Mouse (Mus musculus): ENCODE measurements around the gene Gm37240. TPM values are rescaled to one million over a fixed set of nuclear protein-coding genes. Genes with fewer than 3 reads are reported as not detected.

The Gm37240 gene
- polyA plus RNA-seq, 1 experiment = 1.0 TPM

DNA sequence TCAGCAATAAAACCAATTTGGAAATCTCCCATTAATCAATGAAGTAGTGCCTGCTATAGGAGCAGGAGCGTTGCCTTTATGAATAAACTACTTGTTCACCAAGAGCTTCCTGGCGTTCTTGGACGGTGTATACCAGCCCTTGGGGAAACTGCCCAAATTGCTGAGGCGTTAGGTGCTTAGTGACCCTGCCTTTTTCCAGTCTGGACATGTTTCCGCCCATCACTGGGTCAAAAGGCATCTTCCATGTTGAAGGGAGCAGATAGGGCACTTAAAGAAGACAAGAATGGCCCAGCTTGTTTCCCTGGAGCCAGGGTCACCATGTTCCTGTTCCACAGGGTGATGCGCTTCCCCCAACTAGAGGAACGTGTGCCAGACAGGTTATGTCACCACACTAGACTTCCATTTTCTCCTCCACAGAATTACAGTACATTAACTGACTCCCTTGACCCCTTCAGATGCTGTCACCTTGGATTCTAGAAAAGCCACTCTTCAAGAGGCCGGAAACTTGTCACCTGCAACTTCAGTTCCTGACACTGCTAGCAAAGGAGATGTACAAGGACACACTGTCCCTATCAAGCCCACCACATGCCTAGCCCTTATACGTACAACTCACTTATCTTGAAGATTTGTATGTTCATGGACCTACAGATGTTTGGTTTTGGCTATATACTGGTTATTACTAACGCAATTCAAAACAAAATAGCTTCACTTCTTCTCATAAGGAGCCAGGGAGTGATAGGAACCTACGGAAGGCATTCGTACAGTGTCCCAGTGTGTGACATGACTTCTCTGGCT lies 1412.1 kb downstream of the Gm37240 start:
- Histone ChIP-seq H3K4me3 (replicated peaks; ENCODE audit: control insufficient read depth, low read depth, low read length) (no peak overlapping the region), H3K4me1 (ENCODE audit: control insufficient read depth, insufficient read depth, low read length) (peaks cover 2% of the 10 kb centered on the region), H3K27ac (ENCODE audit: control insufficient read depth, insufficient read depth, low read depth, low read length, poor library complexity) (no peak overlapping the region)
- TF ChIP-seq POLR2A (IDR thresholded peaks at IDR 0.05; ENCODE audit: borderline replicate concordance, control insufficient read depth, low read depth, low read length) = no peak
- TF ChIP-seq CTCF (IDR thresholded peaks at IDR 0.05; ENCODE audit: control insufficient read depth, insufficient read depth, low read length) = no peak
- WGBS = 81% methylated on average over 12 of the region's 12 CpGs

GRCm38 (mm10) chr3:84474398-84474797 lies 1412.9 kb downstream of the Gm37240 start:
- Histone ChIP-seq H3K27ac (ENCODE audit: control insufficient read depth, insufficient read depth, low read depth, low read length, poor library complexity) (no peak overlapping the region), H3K4me1 (ENCODE audit: control insufficient read depth, insufficient read depth, low read length) (peaks cover 4% of the 10 kb centered on the region), H3K4me3 (replicated peaks; ENCODE audit: control insufficient read depth, low read depth, low read length) (no peak overlapping the region)
- no peak for TF ChIP-seq CTCF (IDR thresholded peaks at IDR 0.05; ENCODE audit: control insufficient read depth, insufficient read depth, low read length)
- no peak for TF ChIP-seq POLR2A (IDR thresholded peaks at IDR 0.05; ENCODE audit: borderline replicate concordance, control insufficient read depth, low read depth, low read length)
- WGBS = 79% methylated on average over 6 of the region's 6 CpGs

- H3K4me3 ChIP-seq (replicated peaks; ENCODE audit: control insufficient read depth, low read depth, low read length) = peak overlapping the region; percentile 7
- peak overlapping the region; percentile 81 for H3K27ac ChIP-seq (ENCODE audit: control insufficient read depth, insufficient read depth, low read depth, low read length, poor library complexity)
- peaks cover 4% of the 10 kb centered on the region for H3K4me1 ChIP-seq (ENCODE audit: control insufficient read depth, insufficient read depth, low read length)
- TF ChIP-seq POLR2A (IDR thresholded peaks at IDR 0.05; ENCODE audit: borderline replicate concordance, control insufficient read depth, low read depth, low read length) = no peak
- TF ChIP-seq CTCF (IDR thresholded peaks at IDR 0.05; ENCODE audit: control insufficient read depth, insufficient read depth, low read length) = no peak
- 45% methylated on average over 5 of the region's 5 CpGs for WGBS
Measured at GRCm38 (mm10) chr3:84472955-84473354, 1414.4 kb downstream of the Gm37240 start.

DNA sequence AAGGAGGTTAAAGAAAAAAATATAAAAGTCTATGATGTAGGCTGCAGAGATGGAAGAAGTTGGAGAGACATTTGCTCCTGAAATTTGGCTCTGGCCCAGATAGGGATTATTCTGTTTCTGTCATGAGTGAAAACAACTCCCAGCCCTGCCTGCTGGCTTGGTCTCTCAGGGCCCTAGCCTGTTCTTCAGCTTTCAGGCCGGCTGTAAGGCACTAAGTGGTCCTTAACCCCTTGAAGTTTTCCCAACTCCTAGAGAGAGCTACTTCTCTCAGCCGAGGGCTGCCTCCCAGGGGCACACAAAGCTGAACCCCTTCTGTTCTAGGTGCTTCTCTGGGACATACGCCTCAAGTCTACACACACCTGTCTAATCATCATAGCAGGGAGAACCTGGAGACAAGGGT lies 1414.8 kb downstream of the Gm37240 start:
- peaks cover 4% of the 10 kb centered on the region for H3K4me1 ChIP-seq (ENCODE audit: control insufficient read depth, insufficient read depth, low read length)
- H3K27ac ChIP-seq (ENCODE audit: control insufficient read depth, insufficient read depth, low read depth, low read length, poor library complexity) = peak overlapping the region; percentile 81
- WGBS = 68% methylated on average over 3 of the region's 3 CpGs
- no peak for TF ChIP-seq POLR2A (IDR thresholded peaks at IDR 0.05; ENCODE audit: borderline replicate concordance, control insufficient read depth, low read depth, low read length)
- TF ChIP-seq CTCF (IDR thresholded peaks at IDR 0.05; ENCODE audit: control insufficient read depth, insufficient read depth, low read length) = no peak
- H3K4me3 ChIP-seq (replicated peaks; ENCODE audit: control insufficient read depth, low read depth, low read length) = peak overlapping the region; percentile 7

GRCm38 (mm10) chr3:84471146-84471545 lies 1416.2 kb downstream of the Gm37240 start:
- 66% methylated on average over 4 of the region's 4 CpGs for WGBS
- H3K4me1 ChIP-seq (ENCODE audit: control insufficient read depth, insufficient read depth, low read length) = peaks cover 4% of the 10 kb centered on the region
- TF ChIP-seq CTCF (IDR thresholded peaks at IDR 0.05; ENCODE audit: control insufficient read depth, insufficient read depth, low read length) (no peak), POLR2A (IDR thresholded peaks at IDR 0.05; ENCODE audit: borderline replicate concordance, control insufficient read depth, low read depth, low read length) (no peak)
- H3K4me3 ChIP-seq (replicated peaks; ENCODE audit: control insufficient read depth, low read depth, low read length) = no peak overlapping the region
- peak overlapping the region; percentile 90; the same call in 1 of the 2 replicates for H3K27ac ChIP-seq (ENCODE audit: control insufficient read depth, insufficient read depth, low read depth, low read length, poor library complexity)

DNA sequence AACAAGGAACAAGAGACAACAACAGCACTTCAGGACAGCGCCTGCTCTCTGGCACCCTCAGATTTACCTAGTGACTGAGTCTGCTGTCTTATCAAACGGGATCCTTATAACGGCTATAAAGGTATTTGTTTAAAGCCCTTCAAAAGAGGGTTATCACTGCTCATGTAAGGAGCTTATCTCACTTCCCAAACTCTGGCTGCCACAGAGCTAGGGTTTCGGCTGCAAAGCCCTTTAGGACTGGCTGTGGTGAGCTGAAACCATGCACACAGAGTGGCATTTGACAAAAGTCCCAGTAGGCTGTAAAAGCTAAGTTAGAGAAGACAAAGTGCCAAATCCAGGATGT lies 1419.2 kb downstream of the Gm37240 start:
- Histone ChIP-seq H3K4me1 (ENCODE audit: control insufficient read depth, insufficient read depth, low read length) (peaks cover 1% of the 10 kb centered on the region), H3K27ac (ENCODE audit: control insufficient read depth, insufficient read depth, low read depth, low read length, poor library complexity) (no peak overlapping the region), H3K4me3 (replicated peaks; ENCODE audit: control insufficient read depth, low read depth, low read length) (no peak overlapping the region)
- no peak for TF ChIP-seq POLR2A (IDR thresholded peaks at IDR 0.05; ENCODE audit: borderline replicate concordance, control insufficient read depth, low read depth, low read length)
- no peak for TF ChIP-seq CTCF (IDR thresholded peaks at IDR 0.05; ENCODE audit: control insufficient read depth, insufficient read depth, low read length)
- WGBS = 54% methylated on average over 4 of the region's 4 CpGs

DNA sequence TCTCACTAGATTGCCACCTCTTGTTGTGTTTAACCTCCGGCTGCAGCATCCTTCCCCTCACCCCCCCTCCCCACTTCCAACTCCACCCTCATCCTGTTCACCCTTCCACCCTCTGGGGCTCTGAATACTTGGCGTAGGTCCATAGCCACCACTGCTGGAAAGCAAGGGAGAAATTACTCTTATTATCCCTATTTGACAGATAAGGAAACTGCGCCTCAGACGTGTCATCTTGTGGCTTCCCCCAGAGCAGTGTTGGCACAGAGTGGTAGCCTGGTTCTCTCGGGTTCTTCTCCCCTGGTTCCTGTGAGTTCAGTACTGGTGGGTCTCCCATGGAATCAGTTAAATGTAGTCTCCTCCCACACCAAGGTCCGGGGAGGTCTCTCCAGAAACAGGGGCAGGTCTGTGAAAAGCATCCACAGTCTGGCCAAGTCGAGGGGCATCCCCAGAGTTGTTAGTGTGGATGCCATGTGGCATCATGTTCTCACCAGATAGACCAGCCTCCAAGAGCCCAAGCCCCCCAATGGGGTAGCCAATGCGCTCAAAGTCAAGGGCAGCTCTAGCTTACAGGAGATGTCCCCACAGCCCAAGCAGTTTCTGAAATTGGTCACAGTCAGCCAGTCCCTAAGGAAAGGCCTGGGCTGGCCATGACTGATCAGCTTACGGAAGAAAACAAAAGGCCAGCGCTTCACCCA lies 1419.8 kb downstream of the Gm37240 start:
- WGBS = 40% methylated on average over 10 of the region's 10 CpGs
- 0 out of 2 replicates have a peak overlapping the region, but pooled peaks have one; percentile 13 for H3K27ac ChIP-seq (ENCODE audit: control insufficient read depth, insufficient read depth, low read depth, low read length, poor library complexity)
- TF ChIP-seq POLR2A (IDR thresholded peaks at IDR 0.05; ENCODE audit: borderline replicate concordance, control insufficient read depth, low read depth, low read length) (no peak), CTCF (IDR thresholded peaks at IDR 0.05; ENCODE audit: control insufficient read depth, insufficient read depth, low read length) (no peak)
- no peak overlapping the region for H3K4me3 ChIP-seq (replicated peaks; ENCODE audit: control insufficient read depth, low read depth, low read length)
- peaks cover 1% of the 10 kb centered on the region for H3K4me1 ChIP-seq (ENCODE audit: control insufficient read depth, insufficient read depth, low read length)

DNA sequence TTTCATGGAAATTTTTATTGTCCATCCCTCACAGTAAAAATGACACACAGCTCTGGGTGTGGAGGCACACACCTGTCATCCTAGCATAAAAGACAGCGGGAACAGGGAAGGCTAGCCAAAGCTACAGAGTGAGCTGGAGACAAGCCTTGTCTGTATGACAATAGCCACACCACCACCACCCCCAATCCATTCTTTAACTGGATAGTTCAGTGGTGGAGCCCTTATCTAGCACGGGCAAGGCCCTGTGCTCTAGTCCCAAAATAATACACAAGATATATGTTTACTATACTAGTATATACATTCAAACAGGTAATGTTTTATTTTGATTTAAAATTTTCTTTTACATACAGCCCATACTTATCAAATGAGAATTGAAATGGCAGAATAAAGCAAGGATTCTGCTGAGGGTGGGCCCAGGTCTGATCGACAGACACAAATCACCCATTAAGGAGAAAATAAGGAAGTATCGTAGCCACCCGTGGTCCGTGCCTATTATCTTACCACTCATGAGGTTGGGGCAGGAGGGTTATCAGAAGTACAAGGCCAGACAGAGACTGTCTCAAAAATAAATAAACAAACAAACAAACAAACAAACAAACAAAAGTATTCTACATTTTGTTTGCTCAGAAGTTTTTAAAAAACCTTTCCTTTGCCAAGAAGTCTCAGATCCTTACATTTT lies 1421.4 kb downstream of the Gm37240 start:
- H3K27ac ChIP-seq (ENCODE audit: control insufficient read depth, insufficient read depth, low read depth, low read length, poor library complexity) = no peak overlapping the region
- WGBS = 30% methylated on average over 6 of the region's 6 CpGs
- no peak overlapping the region for H3K4me3 ChIP-seq (replicated peaks; ENCODE audit: control insufficient read depth, low read depth, low read length)
- peaks cover 1% of the 10 kb centered on the region for H3K4me1 ChIP-seq (ENCODE audit: control insufficient read depth, insufficient read depth, low read length)
- no peak for TF ChIP-seq CTCF (IDR thresholded peaks at IDR 0.05; ENCODE audit: control insufficient read depth, insufficient read depth, low read length)
- TF ChIP-seq POLR2A (IDR thresholded peaks at IDR 0.05; ENCODE audit: borderline replicate concordance, control insufficient read depth, low read depth, low read length) = no peak
